Mouse (Mus musculus) left cerebral cortex, postnatal 14 days (tissue): ENCODE results near the gene Tnfrsf12a. TPM values are rescaled to one million over a fixed set of nuclear protein-coding genes. Genes with fewer than 3 reads are reported as not detected.

Experiments used
- DNase-seq, 2 experiments: peaks; one replicate each; pipeline ENCODE4 v3.0.0; 2021 to 2022; ENCODE audit warnings: low spot score in 2 of 2, mixed read lengths in 1 of 2
- intact Hi-C: fragments of 180-260 bp; cut with DNase I; formaldehyde crosslinking; loops from one replicate; pipeline ENCODE4 v1.15.1; 2025
- long read RNA-seq, 2 experiments: library from polyadenylated mRNA; stranded (forward); transcript quantifications; one replicate each; pipeline ENCODE4 v2.0.0; 2021
- total RNA-seq, 2 experiments: library from RNA; stranded (reverse); gene quantifications; 2 replicates each; pipeline ENCODE4 v1.2.3; 2021

Tnfrsf12a gene
- 1 to 10 TPM; 6.3 to 9.6 TPM for total RNA-seq
- long read RNA-seq, experiment 1, partial matches to known transcripts, result 0 of 1 reads
- long read RNA-seq, experiment 1, other reads (novel, unspliced or antisense), result 0 of 1 reads
- long read RNA-seq, experiment 2, transcript Tnfrsf12a-201 (4 exons, 984 nt), result major isoform, 7 of 8 reads
- long read RNA-seq, experiment 2, partial matches to known transcripts, result 0 of 8 reads
- long read RNA-seq, experiment 2, other reads (novel, unspliced or antisense), result 1 of 8 reads

- DNase-seq, result peak; percentile 66 to 77
- intact Hi-C loops, result no loop called here
Measured at GRCm38 (mm10) chr17:23677236-23677679, at the start of gene Tnfrsf12a. Gene Tnfrsf12a (minus strand): TSS chr17:23677468.

- peak; percentile 60 to 72 for DNase-seq
- intact Hi-C loops, result no loop called here
Measured at GRCm38 (mm10) chr17:23726758-23727142, 49.5 kb upstream of the Tnfrsf12a start.

GRCm38 (mm10) chr17:23725999-23726757 lies 48.9 kb upstream of the Tnfrsf12a start, which contains the start of gene Pkmyt1:
Gene Pkmyt1 (plus strand): TSS chr17:23726336.
- peak; percentile 94 for DNase-seq
- intact Hi-C loops, result no loop called here

GRCm38 (mm10) chr17:23725477-23725876 lies 48.2 kb upstream of the Tnfrsf12a start:
- intact Hi-C loops, result no loop called here
- no peak for DNase-seq

GRCm38 (mm10) chr17:23722376-23723125 lies 45.3 kb upstream of the Tnfrsf12a start, which contains the start of gene 1520401A03Rik:
Gene 1520401A03Rik (minus strand): TSS chr17:23722783.
- intact Hi-C loops, result no loop called here
- no peak for DNase-seq

- DNase-seq, result no peak
- intact Hi-C loops, result no loop called here
Measured at GRCm38 (mm10) chr17:23721886-23722285, 44.6 kb upstream of the Tnfrsf12a start.

- intact Hi-C loops, result no loop called here
- no peak for DNase-seq
Measured at GRCm38 (mm10) chr17:23719455-23719854, 42.2 kb upstream of the Tnfrsf12a start.

- DNase-seq, result no peak
- intact Hi-C loops, result no loop called here
Measured at GRCm38 (mm10) chr17:23717003-23717402, 39.7 kb upstream of the Tnfrsf12a start.

- intact Hi-C loops, result no loop called here
- DNase-seq, result peak; percentile 76 to 79
Measured at GRCm38 (mm10) chr17:23706212-23706611, 28.9 kb upstream of the Tnfrsf12a start.

- DNase-seq, result no peak
- intact Hi-C loops, result no loop called here
Measured at GRCm38 (mm10) chr17:23705525-23706104, 28.3 kb upstream of the Tnfrsf12a start.

GRCm38 (mm10) chr17:23704741-23705140 lies 27.5 kb upstream of the Tnfrsf12a start:
- intact Hi-C loops, result loop anchor here (5.0 kb wide), 1 partner anchor 42 kb away; the partner anchor contains the start of gene Bicdl2

GRCm38 (mm10) chr17:23703301-23703700 lies 26.0 kb upstream of the Tnfrsf12a start:
- intact Hi-C loops, result loop anchor here (5.0 kb wide), 1 partner anchor 41 kb away; the partner anchor contains the start of gene Bicdl2
- DNase-seq, result peak in 1 of 2 experiments; percentile 34

More at GRCm38 (mm10) chr17:23704741-23705140, 27.5 kb upstream of the Tnfrsf12a start:
- DNase-seq, result peak; percentile 47 to 58

GRCm38 (mm10) chr17:23700079-23700478 lies 22.8 kb upstream of the Tnfrsf12a start:
- intact Hi-C loops, result loop anchor here (5.0 kb wide), 1 partner anchor 38 kb away; the partner anchor contains the start of gene Bicdl2
- DNase-seq, result peak; percentile 91 to 94

GRCm38 (mm10) chr17:23699131-23700077 lies 22.1 kb upstream of the Tnfrsf12a start:
- DNase-seq, result peak in 1 of 2 experiments; percentile 34
- intact Hi-C loops, result loop anchor here (5.0 kb wide), 1 partner anchor 37 kb away; the partner anchor contains the start of gene Bicdl2

GRCm38 (mm10) chr17:23695801-23696200 lies 18.5 kb upstream of the Tnfrsf12a start:
- intact Hi-C loops, result no loop called here
- DNase-seq, result no peak

- intact Hi-C loops, result no loop called here
Measured at GRCm38 (mm10) chr17:23694491-23694890, 17.2 kb upstream of the Tnfrsf12a start.

GRCm38 (mm10) chr17:23683856-23684672 lies 6.8 kb upstream of the Tnfrsf12a start, which contains the start of gene Cldn9:
Gene Cldn9 (minus strand): TSS chr17:23684026.
- DNase-seq, result no peak
- intact Hi-C loops, result no loop called here

More at GRCm38 (mm10) chr17:23694491-23694890, 17.2 kb upstream of the Tnfrsf12a start:
- DNase-seq, result no peak
